Mouse (Mus musculus) activated CD4-positive, CD25-positive, alpha-beta regulatory T cell, adult 4 months (primary cell): ENCODE results near the gene Gm10097. TPM values are rescaled to one million over a fixed set of nuclear protein-coding genes. Genes with fewer than 3 reads are reported as not detected.

Experiments used
- ATAC-seq: one replicate; pipeline ENCODE4 v1.8.0; 2017
- polyA plus RNA-seq, 2 experiments: library from polyadenylated mRNA; unstranded; fragments of 100-300 nt; shearing (Covaris generic); gene quantifications; one replicate each; pipeline ENCODE4 v1.2.1; 2017

The Gm10097 gene
- polyA plus RNA-seq, 2 experiments from 2014 or later: not detected

GRCm38 (mm10) chr10:5085792-5086191 lies 16.8 kb downstream of the Gm10097 start:
- ATAC-seq: no peak

DNA sequence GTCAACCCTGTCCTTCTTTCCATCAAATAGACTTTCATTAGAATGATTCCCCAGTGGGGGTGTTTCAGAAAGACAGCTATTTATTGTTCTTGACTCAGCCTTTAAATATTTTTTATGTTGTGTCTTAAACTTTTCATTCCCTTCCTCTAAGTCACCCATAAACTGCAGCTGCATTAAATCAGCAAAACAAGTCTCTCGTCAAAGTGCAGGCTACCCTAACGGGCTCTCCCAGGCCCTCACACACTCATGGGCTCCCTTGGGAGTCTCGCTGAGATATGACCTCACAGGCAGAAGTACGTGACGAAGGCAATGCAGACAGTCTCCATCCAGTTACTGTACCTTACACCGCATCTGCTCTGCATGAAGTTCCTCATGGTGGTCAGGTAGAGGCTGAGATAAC lies 17.3 kb downstream of the Gm10097 start:
- ATAC-seq: no peak

DNA sequence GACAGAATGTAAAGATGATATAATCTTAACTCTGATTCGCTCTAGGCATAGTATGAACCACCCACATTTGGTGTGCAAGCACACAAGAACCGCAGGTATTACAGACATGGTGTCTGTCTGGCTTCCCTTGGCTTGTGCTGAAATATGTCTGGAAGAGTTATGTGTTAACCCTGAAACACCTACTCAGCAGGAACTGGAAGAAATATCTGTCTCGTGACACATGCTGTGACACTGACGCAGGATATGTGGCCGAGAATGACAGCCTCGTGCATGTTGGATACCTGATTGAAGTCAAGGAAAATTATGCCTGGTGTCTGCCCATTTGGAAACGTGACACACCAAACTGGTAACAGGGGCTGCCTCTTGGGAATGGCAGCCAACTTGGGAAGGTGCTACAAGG lies 18.3 kb downstream of the Gm10097 start:
- ATAC-seq: no peak

DNA sequence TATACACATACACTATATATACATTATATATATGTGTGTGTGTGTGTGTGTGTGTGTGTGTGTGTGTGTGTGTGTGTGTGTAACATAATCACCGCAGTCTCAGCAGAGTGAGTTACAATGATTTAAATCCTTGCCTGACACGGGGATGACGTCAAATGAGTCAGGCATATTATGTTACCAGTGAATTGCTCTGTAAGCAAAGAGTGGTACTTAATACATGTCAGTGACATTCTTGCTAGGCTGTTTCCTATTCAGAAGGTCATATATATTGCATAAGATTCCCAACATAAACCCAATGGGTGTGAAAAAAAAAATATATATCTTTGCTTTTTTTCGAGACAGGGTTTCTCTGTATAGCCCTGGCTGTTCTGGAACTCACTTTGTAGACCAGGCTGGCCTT lies 20.1 kb downstream of the Gm10097 start:
- no peak for ATAC-seq

DNA sequence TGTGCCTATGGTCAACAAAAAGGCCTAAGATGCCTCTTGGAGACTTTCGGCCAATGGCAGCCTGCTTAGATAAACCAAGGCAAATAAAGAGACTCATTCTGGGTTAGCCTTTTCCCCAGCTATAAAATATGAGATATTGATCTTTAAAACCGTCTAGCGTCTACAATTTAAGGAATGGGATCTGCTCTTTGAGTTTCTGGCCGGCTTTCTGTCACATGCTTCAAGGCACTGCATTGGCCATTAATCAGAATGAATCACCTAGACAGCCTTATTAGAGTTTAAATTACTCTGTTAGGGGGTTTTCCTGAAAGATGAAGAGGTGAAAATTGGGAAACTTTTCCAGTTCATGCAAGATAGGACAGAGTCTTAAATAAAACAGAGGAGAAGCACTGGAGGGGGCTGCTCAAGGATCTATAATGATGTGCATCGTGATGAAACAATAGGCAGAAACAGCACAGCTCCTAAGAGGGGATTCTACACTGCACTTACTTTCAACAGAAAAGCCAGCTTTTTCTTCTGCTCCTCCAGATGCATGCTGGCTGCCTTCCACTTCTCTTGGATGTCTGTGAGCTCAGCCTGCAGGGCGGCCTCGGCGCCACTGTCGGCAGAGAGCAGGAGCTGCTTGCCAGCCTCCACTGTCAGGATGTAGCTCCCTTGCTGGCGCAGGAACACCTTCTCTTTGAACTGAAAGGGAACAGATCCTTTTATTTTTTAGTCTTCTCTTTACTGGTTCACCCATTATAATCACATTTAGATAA lies 28.2 kb downstream of the Gm10097 start:
- ATAC-seq: no peak

GRCm38 (mm10) chr10:5097754-5098137 lies 28.8 kb downstream of the Gm10097 start:
- no peak for ATAC-seq

DNA sequence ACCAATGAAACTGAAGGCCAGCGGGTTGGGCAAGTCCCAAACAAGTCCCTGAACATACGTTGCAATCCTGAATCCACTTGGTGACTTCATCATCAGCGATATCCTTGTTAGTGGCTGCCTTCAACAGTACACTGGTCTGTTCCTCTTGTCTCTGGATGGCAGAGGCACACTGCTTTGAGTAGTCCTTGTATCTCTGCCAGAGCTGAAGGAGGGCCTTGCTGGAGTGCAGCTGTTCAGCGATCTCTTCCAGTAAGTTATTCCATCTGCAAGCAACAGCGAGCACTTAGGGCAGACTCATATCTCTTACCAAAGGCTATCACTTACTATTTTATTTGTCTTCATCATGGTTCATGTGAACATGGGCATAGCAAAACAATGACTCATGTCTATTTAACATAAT lies 41.8 kb downstream of the Gm10097 start:
- no peak for ATAC-seq

- ATAC-seq: no peak
Measured at GRCm38 (mm10) chr10:5116155-5116554, 47.2 kb downstream of the Gm10097 start.

DNA sequence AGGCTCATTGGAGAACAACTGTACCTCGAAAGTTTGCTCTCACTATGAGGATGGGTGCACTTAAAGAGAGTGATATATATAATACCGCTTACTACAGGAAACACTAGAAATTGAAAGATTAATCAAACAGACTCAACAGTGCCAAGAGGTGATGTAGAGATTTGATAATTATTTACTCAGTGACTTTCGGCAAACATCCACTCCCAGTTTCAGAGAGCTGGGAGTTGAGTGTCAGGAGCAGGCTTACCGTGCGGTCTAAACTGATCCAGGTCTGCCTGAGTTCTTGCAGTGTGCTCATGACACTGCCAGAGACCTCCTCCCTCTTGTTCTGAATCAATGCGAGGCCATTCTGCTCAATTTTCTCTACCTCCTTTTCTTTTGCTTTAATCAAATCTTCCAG lies 47.7 kb downstream of the Gm10097 start:
- ATAC-seq: no peak
